Mouse (Mus musculus) left cerebral cortex, postnatal 36 days (tissue): Measurements from ENCODE around the gene Smim14. TPM values are rescaled to one million over a fixed set of nuclear protein-coding genes. Genes with fewer than 3 reads are reported as not detected.
A peak's percentile ranks its signal among the peaks of the same experiment; 100 is the strongest.
"Not testable (repeated sequence)": the region's sequence is repeated elsewhere in the genome, so short reads cannot be mapped to it uniquely, and the experiment has no call there.

Source experiments
- DNase-seq, 2 experiments: peaks; one replicate each; pipeline ENCODE4 v3.0.0; 2021 to 2022; ENCODE audit warnings: low spot score in 2 of 2, mixed read lengths in 1 of 2
- intact Hi-C: fragments of 180-260 bp; cut with DNase I; formaldehyde crosslinking; loops from one replicate; pipeline ENCODE4 v1.15.1; 2025
- total RNA-seq, 2 experiments: library from RNA; stranded (reverse); gene quantifications; 2 replicates each; pipeline ENCODE4 v1.2.3; 2021

Smim14 gene
- 100 to 1,000 TPM; 166 to 170 TPM for total RNA-seq

DNA sequence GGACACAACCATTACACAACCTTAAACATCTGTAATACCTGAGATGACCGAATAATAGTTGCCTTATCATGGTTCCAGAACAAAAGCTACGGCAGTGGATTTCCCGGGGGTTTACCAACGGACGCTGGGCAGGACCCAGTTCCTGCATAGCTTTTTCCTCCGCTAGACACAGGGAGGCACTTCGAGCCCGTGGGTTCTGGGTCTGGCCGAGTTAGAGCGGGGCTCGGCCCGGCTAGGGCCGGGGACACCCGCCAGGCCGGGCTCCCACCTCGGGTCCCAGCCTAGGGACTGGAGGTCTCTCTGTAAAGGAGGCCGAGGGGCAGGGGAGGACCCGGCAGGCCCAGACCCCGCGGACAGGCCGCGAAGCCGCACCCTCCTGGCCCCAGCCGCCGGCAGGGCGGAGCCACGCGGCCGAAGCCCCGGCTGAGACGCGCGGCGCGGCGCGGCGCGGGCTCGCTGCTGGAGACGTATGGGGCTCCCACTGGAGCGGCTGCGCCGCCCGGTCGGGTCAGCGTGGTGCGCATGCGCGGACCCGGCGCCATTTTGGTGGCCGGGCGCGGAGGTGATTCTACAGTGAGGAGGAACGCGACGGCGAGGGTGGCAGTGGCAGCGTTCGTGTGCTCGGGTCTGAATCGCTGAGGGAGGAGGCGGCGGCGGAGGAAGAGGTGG is at the start of gene Smim14, which contains the start of gene Ube2k:
Smim14 (minus strand) TSS at position 434 of the 669 bp plus-strand sequence.
Ube2k (plus strand) TSS at position 483 of the 669 bp plus-strand sequence.
- intact Hi-C loops, result loop anchor here (2.0 kb wide), 2 partner anchors 44 to 160 kb away; partner anchors contain the start of gene Gm43552
- peak; percentile 93 to 96 for DNase-seq

DNA sequence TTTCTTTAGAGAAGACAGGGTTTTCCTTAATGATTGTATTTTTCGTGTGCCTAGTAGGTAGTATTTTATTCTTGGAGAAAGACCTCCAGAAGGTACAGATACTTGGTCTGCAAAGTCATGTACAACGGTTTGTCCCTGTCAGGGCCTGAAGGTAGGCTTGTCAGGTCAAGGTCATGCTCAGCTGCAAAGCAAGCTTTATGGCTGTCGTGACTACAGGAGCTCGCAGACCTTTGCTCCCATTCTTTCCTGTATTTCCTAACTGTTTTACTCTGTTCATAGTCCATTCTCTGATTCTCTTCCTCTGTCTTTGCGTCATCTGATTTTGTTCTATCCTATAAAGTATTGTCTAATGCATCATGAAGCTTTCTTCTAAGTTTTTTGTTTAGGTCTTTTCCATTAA is 49.3 kb upstream of the Smim14 start:
- no peak for DNase-seq
- intact Hi-C loops, result no loop called here

DNA sequence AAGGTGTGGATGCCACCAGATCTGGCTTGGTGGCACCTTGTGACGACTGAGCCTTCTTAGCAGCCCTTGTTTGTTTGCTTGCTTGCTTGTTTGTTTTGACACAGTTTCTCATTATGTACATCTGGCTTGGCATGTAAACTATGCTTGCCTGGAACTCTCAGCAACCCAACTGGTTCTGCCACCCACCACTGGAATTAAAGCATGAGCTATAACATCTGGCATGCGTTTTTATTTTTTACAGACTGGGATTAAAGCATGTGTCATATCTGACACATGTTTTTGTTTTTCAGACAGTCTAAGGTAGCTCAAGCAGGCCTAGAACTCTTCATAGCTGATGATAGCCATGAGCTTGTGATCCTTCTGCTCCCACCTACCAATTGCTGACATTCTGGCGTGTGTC is 41.6 kb upstream of the Smim14 start:
- no peak for DNase-seq
- intact Hi-C loops, result no loop called here

DNA sequence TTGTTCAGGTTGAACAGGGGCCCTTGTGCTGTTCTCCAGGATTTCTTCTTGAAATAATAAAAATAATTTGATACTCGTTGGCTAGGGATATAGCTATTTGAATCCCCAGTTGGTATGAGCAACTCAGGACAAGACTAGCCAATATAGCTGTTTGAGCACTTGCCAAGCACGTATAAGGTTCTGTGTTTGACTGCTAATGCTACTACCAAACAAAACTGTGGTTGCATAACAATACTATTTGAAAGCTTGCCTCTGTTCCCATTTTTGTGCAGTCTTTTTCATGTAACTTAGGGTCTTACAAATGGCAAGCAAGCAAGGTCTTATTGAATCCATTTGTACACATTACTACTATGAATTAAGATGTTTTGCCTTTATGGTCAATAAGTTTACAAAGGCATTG is 38.9 kb upstream of the Smim14 start:
- no peak for DNase-seq

DNA sequence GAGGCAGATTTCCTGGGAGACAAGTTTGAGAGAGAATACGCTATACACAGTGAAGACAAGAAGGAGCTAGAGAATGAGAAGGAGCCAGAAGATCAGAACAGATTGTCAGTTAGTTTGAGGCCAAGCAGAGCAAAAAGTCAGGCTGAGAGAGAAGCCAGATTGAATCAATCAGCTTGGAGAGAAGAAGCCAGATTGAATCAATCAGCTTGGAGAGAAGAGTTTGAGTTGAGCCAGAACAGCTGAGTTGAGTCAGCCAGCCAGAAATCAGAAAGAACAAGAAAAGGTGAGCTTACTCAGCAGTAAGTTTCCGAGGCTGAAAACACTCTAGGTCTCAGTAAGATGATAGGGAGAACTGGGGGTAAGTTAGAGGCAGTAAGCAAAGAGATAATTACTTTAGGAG is 37.9 kb upstream of the Smim14 start:
- intact Hi-C loops, result no loop called here
- no peak for DNase-seq

More for the DNA sequence above, 38.9 kb upstream of the Smim14 start:
- intact Hi-C loops, result no loop called here

DNA sequence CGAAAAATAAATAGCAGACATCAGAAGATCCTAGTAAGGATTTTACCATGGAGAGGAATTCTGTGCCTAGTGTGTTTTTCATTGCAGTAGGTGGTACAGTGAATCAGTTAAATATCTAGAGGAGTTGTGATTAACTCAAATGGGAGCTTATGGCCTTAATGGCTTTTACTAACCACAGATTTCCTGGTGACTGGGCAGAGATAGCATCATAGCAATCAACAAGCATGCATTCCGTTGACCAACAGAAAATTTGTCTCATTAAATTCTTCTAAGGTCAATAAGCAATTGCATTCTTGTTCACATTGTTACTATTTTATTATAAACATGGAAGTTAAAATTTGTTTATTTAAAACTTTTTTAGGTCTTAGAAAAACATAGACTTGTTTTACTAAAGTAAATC is 28.5 kb upstream of the Smim14 start:
- no peak for DNase-seq
- intact Hi-C loops, result no loop called here

DNA sequence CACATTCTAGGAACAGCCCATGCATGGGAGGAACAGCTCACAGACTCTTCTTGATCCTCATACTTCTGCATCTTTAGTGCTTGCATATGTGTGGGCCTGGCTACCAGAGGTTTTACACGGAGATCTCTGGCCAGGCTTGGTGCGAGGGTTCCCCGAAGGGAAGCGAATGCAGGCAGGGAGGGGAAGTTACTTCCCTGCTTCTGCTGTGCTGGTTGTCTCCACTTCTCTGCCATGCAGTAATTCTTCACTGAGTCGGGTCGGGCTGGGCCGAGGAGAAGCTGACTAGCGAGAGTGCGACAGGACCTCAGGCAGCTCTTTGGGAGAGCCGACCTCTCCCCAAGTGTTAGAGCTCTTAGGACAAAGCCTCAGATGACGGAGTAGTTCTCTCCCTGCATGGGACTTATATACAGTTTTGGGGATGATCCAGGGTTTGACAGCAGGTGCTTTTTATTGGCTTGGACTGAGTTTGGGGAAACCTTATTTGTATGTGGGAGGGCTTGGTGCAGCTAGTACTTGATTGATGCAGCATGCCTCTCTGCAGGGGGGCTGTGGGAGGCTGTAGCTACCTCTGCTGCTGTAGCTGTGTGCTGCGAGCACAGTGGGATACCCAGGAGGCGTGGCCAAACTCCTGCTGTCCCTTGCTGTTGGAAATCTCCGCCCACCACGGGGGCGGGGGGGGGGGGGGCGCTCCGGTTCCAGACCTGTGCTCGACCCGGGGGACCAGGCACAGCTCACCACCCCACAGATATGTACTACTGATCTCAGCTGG is 24.3 kb upstream of the Smim14 start:
- intact Hi-C loops, result no loop called here
- DNase-seq, result no peak

DNA sequence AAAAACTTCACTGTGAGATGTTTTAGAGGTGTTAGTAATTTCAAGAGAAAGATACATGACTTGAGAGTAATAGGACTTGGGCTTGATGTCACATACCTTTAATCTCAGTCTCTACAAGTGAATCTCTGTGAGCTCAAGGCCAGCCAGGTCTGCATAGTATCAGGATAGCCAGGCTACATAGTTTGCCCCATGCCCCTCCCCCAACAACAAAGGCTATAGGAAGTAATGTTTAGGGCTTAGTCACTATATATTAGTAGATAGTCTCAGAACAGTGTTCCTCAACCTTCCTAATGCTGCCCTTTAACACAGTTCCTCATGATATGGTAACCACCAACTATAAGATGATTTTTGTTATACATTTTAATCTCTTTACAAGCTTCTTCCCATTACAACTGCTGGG is 20.1 kb upstream of the Smim14 start:
- no peak for DNase-seq
- intact Hi-C loops, result no loop called here

DNA sequence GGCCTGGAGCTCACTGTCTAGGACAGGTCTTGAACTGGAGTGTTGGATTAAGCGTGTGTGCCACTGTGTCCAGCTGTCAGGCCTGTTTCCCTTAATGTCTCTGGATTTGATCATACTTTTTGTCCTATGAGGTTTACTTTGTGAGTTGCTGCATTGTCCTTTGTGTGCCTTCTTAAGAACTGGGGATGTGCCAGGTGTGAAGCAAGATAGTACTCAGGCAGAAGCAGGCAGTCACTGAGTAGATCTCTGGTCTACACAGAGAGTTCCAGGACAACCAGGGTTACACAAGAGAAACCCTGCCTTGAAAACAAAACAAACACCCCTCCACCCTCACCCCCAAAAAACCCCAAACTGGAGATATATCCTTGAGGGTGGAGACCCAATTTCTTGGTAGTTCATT is 12.7 kb upstream of the Smim14 start:
- intact Hi-C loops, result no loop called here

DNA sequence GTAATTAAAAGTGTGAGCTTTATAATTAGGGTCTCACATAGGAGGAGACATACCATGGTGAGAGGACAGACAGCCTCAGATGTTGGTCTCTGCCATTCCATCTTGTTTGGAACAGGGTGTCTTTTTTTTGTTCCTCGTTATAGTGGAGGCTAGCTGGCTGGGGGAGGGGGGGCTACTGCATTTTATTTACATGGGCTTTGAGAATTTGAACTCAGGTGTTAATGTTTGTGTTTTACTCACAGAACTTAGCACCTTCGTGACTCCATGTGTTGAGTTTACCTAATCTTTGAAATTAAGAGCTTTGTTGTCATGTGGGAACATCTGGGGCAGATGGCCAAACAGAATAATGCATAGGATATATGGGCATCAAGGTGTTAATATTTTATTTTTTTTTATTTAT is 7.6 kb upstream of the Smim14 start:
- intact Hi-C loops, result no loop called here
- no peak for DNase-seq

More for the DNA sequence above, 12.7 kb upstream of the Smim14 start:
- DNase-seq, result no peak

DNA sequence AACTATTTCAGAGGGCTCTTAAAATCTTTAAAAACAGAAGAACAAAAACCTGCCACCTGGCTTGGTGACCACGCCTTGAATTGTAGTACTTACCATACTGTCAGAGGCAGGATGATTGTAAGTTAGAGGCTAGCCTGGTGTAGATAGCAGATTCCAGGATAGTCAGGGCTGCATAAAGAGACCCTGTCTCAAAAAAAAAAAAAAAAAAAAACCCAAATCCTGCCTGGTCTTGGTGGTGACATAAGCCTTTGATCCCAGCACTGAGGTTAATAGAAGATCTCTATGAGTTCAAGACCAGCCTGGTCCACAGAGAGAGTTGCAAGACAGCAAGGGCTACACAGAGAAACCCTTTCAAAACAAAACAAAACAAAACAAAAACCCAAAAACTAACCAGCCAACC is 6.5 kb upstream of the Smim14 start:
- no peak for DNase-seq
- intact Hi-C loops, result no loop called here

DNA sequence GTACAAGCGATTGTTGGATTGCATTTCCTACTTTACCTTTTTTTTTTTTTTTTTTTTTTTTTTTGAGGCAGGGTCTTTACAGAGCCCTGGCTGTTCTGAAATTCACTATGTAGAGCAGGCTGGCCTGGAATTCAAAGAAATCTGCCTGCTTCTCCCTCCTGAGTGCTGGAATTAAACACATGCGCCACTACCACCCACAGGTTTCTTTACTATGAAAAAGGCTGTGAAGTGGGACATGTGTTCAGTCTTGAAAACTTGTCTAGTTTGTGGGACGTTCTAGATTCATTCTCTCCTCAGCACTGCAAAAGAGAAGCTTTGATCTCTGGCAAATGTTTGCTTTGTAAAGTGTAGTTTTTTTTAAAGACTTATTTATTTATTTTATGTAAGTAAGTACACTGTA is 4.9 kb upstream of the Smim14 start:
- intact Hi-C loops, result no loop called here

DNA sequence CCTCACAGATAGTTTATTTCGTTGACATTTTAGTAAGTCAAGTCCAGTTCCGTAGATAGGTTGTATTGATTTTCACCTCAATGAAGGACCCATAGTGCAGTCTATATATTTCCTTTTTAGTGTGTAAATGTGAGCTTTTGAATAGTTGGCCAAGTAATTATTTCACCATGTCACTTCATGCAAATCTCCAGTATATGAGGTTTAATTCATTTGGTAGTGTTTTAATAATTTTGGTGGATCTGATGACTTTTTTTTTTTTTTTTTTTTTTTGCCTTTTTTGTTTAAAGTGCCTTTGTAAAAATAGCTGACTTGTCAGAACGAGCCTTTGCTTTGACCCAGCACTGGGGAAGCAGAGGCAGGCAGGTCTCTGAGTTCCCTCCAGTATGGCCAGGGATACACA is 2.8 kb upstream of the Smim14 start:
- intact Hi-C loops, result no loop called here
- no peak for DNase-seq

More for the DNA sequence above, 4.9 kb upstream of the Smim14 start:
- DNase-seq, result no peak

DNA sequence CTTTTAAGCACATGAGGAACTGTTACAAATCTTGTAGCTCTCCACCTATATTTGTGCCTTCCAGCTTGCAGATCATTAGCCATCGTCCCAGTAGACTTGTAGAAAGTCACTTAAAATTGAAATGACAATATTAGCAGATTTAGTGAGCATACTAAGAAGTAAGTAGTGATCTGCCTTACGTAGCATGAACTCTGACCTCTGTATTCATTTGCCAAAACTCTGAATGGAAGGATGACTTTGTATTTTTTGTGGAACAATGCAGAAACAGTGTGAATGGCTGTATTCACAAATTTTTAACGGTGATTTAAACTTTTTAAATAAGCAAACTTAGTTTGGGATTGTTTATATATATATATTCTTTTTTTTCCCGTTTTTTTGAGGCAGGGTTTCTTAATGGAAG is 1.8 kb upstream of the Smim14 start:
- no peak for DNase-seq
- intact Hi-C loops, result no loop called here

DNA sequence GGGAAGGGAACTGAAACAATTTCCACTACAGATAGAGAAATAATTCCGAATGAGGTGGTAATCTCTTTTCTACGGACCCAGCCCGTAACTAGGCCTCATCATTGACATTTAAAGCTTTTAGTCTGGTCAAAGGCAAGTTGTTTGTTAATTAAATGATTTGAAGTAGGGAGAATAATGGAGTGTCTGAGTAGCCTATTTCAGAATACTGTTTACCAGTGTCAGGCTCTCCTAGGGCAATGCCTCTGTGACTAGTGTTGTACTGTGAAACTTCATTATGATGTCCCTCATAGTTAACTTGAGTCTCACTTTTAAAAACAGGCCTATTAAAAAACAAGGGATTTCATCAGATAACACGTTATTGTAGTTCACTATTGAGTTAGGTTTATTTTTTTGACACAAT is 1.1 kb upstream of the Smim14 start:
- DNase-seq, result no peak
- intact Hi-C loops, result no loop called here

DNA sequence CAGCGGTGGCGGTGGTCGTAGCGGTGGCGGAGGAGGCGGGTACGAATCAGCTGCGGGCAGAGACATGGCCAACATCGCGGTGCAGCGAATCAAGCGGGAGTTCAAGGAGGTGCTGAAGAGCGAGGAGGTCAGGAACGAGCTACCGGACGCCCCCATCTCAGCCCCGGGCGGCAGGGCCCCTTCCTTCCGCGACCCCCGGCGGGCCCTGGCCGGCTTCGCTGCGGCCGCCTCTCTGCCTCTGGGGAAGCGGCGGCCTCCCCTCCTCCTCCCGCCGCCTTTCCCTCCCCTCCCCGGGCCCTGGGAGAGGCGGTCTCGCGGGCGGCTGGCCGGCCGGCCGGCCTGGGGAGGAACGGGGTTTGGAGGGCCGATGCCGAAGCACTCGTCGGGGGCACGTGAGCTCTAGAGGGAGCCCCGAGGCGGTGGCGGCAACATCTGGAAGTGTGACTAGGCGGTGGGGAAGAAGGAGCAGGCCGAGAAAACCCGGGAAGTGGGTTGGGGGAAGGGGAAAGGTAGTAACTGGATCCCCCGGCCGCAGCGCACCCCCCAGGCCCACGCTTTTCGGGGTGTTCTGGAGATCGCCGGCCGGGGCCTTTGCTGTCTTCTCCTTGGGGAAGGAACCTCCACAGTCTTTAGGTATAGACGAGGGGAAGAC is 562 bp upstream of the Smim14 start:
- intact Hi-C loops, result loop anchor here (2.0 kb wide), 2 partner anchors 45 to 159 kb away; partner anchors contain the start of gene Gm43552
- DNase-seq, result no peak

DNA sequence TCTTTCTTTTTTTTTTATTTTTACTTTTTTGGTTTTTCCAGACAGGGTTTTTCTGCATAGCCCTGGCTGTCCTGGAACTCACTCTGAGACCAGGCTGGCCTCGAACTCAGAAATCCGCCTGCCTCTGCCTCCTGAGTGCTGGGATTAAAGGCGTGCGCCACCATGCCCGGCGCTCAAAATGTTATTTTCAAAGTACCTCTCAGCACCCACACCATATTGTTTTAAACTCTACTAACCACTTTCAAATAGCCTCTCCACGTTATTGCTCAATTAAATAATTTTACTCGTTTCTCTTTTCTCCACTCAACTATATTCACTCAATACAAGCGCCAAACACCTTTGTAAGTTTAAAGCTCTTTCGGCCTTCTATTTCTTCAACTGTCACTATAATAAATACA is 917 bp downstream of the Smim14 start:
- intact Hi-C loops, result loop anchor here (2.0 kb wide), 2 partner anchors 43 to 161 kb away; partner anchors contain the start of gene Gm43552
- not testable (repeated sequence) for DNase-seq

DNA sequence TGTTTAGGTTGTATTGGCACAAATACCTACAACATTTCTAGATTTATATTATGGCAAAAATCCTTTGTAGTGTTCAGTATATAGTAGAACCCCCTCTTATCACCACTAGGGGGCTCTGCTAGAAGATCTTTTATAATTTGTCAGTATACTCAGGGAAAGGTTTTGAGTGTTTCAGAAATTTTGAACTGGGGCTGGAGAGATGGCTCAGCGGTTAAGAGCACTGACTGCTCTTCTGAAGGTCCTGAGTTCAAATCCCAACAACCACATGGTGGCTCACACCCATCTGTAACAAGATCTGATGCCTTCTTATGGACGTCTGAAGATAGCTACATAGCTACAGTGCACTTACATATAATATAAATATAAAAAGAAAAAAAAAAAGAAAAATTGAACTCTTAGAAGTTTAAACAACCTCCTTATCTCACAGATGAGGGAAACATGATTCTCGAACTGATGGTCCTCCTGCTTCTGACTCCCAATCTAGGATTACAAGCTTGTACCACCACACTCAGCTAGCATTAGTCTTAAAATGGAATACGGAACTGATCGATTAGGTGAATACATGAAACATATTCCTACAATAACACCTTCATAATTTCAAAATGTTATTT is 1.4 kb downstream of the Smim14 start:
- DNase-seq, result no peak

DNA sequence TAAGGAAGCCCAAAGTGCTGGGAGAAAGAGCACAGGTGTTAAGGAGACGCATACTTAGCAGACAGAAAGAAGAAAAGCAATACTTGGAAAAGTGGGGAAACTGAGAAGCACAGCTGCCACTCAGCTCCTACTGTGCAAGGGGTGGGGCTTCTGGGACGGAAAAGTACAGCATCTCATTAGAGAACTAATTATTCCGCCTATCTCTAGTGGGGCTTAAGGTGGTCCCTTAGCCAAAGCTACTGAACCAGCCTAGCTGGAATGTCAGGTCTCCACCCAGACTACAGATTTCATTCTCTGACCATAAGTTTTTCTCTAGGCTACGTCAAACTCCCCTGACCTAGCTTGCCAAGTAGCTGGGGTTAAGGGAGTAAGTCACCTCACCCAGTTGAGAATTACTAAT is 2.5 kb downstream of the Smim14 start:
- no peak for DNase-seq
- intact Hi-C loops, result no loop called here

More for the DNA sequence above, 1.4 kb downstream of the Smim14 start:
- intact Hi-C loops, result loop anchor here (2.0 kb wide), 2 partner anchors 43 to 161 kb away; partner anchors contain the start of gene Gm43552

DNA sequence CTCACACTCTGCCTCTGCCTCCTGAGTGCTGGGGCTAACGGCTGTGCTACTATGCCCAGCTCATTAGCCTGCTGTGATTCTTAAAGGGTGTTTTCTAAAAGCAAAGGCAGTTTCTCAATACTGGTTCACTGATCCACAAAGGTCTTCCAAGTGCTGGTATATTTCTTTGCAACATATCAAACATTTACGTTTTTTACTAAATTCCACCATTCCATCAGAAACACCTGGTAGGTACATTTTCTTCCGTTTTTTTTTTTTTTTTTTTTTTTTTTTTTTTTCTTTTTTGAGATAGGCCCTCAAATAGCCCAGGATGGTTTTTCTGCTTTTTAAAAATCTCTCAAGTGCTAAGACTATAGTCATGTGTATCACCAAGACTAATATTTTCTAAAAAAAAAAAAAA is 5.7 kb downstream of the Smim14 start:
- intact Hi-C loops, result no loop called here
- no peak for DNase-seq
